Mouse (Mus musculus) adrenal gland, postnatal 14 days (tissue): Measurements from ENCODE around the gene Cpm. TPM values are rescaled to one million over a fixed set of nuclear protein-coding genes. Genes with fewer than 3 reads are reported as not detected.

Experiments
- DNase-seq: peaks from one replicate; pipeline ENCODE4 v3.0.0; 2021; ENCODE audit warnings: mixed read lengths
- total RNA-seq: library from RNA; stranded (reverse); gene quantifications from 2 replicates; pipeline ENCODE4 v1.2.3, GENCODE M21; 2021

Gene Cpm
- total RNA-seq, 1 experiment from 2014 or later: 23.7 TPM

DNA sequence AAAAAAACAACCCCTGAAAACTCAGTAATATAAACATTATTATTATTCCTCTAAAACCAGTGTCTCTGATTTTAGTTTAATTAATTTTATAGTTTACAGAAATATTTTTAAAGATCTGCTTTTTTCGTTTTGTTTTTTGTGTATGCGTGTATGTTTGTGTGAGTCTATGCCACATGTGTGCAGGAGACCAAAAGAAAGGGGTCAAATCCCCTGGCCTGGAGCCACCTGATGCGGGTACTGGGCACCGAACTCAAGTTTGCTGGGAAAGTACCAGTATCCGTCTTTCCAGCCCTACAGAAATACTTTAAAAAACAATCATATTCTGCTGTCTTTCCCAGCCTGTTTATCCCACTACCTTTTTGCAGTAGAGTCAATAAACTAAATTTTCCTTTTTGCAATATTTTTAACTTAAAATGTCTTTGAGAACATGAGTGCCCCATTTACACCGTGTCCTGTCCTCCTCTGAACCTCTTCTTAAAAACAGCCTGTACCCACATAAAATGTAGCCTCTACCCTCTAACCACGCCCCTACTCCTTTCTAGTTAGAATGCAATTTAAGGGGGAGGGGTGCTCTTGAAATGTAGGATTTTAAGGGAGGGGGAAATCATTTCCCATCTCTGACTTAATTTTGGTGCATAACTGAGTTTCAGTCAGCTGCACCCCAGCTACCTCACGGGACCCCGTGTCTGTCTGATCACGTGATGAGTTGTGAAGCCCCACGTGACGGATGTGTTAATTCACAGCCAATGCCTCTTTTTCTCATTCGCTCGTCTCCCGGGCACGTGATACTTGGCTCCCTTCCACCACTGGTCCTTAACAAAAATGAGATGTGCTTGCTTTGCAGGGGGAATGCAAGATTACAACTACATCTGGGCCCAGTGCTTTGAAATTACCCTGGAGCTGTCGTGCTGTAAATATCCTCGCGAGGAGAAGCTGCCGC lies 46.1 kb downstream of the Cpm start:
- DNase-seq: peak; percentile 72

GRCm38 (mm10) chr10:117676036-117676643 lies 46.8 kb downstream of the Cpm start:
- peak; percentile 47 for DNase-seq

DNA sequence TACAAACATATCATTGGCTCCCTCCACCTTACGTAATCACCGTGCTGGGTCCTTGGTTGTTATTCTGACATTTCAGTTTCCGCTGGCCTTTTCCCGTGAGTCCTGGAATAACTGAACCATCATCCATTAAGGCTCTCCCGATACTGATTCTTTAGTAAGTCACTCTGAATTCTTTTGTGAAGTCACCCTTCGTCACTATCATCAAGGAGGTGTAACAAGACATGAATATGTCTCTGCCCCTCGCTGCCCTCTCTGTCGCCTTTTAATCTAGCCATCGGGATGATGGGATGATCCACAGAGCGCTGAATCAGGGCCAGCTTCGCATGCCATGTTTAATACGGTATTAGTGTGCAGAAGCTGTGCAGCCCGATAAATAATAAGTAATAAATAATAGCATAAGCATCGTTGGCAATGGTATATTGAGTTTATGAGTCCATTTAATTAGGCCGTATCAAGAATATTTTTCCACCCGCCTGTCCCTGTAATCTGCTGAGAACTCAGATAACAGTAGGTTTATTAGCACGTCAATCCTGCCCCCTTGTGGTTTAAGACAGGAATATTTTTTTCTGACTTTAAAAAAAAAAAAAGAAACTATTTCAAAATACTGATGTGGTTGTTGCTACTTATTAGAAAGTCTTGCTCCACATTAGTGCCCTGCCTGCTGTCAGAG lies 47.5 kb downstream of the Cpm start:
- peak; percentile 38 for DNase-seq

GRCm38 (mm10) chr10:117677494-117678236 lies 48.4 kb downstream of the Cpm start:
- DNase-seq: peak; percentile 45

GRCm38 (mm10) chr10:117678357-117678756 lies 49.1 kb downstream of the Cpm start:
- DNase-seq: no peak

DNA sequence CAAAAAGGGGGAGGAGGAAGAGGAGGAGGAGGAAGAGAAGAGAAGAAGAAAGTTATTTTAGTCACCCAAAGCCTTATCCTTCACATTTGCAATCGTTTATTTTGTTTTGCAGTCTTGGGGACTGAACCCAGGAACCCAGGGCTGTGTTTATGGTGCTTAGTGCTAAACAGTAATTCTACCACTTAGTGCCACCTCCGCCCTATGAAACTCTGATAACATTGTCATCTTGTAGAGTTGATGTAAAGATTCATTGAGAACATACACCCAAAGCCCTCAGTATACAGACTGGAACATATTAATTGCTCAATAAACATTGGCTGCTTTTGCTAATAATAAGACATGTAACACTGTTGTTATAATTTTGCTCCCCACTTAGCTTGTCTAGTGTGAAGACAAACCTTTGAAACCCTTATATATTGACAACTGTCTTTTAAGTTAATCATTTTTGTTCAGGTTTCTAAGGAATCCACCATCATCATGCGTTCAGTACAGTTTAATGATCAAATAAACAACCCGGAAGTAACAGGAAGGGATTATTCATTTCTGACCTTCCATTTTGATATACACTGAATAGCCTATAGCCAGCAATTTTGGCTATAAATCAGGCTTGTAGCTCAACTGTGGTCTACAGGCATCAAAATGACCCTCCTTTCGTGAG lies 49.9 kb downstream of the Cpm start:
- DNase-seq: no peak

GRCm38 (mm10) chr10:117679963-117680473 lies 50.7 kb downstream of the Cpm start:
- no peak for DNase-seq

GRCm38 (mm10) chr10:117680868-117681513 lies 51.7 kb downstream of the Cpm start:
- no peak for DNase-seq

DNA sequence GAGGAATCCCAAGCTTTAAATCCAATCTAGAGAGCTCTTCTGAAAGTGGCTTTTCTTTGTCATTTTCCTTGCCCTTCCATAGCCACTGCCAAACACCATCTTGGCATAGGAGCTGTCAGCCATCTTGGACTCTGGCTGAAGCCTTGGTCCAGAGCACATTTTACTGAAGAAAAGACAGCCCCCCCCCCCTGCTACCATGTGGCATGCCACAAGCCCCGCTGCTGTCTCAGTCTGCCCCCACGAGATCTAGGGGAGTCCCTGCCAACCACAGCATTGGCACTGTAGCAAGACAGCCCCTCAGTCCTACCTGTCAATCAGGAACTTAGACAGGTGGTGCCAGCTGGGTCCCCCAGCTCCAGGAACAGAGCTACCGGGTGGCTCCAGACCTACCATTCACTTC lies 52.2 kb downstream of the Cpm start:
- DNase-seq: no peak

DNA sequence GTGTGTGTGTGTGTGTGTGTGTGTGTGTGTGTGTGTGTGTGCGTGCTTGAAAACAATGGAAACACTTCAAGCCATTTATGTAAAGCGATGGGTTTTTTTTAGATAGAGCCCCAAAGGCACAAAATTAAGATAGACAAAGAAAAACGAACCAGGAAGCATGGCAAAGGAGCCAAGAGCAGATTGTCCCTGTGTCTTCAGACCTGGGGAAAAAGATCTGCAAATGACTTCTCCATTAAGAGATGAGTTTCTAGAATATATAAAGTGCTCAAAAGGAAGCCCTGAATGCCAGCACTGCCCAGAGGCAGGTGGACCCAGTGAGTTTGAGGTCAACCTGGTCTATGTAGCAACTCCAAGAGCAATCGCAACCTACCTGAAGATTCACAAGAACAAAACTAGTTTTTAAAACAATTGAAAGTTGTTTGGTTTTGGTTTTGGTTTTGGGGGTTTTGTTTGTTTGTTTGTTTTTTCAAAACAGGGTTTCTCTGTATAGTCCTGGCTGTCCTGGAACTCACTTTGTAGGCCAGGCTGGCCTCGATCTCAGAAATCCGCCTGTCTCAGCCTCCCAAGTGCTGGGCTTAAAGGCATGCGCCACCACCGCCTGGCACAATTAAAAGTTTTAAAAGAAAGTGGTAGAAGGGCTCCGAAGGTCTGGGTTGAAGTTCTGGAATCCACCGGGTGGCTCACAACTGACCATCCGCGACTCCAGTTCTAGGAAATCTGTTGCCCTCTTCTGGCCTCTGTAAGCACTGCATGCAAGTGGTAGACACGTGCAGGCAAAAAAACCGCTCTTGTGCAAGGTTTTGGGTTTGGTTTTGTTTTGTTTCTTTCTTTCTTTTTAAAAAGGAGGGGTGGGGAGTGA lies 52.9 kb downstream of the Cpm start:
- DNase-seq: peak; percentile 67

DNA sequence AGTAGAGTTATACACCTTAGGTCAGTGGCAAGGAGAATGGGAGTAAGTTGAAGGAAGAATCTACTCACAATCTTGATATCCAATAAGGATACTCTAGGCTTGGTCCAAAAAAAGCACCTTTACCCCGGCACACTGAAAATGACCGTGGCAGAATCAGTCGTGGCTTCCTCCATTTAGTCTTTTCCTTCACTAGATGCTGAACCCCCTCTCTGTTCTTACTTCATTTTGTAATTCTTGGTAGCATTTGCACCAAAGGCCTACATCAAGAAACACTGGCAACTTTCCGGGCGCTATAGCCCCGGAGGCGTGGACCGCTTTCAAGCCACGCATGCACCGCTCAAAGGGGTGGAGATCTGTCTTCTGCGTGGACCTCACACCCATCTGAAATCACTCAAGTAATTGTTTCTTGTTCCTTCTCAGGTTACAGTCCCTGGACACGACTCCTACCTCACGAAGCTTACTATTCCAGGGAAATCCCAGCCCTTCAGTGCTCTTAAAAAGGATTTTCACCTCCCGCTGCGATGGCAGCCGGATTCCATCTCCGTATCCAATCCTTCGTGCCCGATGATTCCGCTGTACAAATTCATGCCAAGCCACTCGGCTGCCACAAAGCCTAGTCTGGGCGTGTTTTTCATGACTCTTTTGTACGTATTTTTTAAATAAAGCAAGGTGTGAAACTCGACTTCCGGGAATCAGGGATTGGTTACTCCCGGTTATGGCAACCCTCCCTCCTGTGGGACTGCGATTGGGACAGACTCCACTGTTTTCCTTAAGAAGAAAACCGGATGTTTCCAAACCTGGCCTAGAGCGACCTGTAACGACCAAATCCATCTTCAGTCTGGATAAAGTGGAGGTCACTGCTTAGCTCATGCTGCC lies 53.8 kb downstream of the Cpm start:
- no peak for DNase-seq

DNA sequence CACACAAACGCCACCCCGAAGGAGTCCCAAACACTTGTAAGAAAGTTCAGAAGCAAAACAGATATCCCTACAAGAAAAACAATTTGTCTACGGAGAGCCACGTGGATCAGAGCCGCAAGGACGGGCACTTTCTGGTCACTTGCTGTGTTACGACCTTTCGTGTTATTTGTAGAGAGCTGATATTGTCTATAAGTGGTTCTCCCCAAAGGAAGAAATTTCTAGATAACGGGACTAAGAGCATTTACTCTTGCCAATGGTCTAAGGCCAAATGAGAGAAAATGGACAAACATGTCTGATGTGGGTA lies 54.4 kb downstream of the Cpm start:
- DNase-seq: no peak

- no peak for DNase-seq
These were observed 55.2 kb downstream of the Cpm start for GRCm38 (mm10) chr10:117684298-117685170.

GRCm38 (mm10) chr10:117685171-117685848 lies 56.0 kb downstream of the Cpm start:
- DNase-seq: no peak

DNA sequence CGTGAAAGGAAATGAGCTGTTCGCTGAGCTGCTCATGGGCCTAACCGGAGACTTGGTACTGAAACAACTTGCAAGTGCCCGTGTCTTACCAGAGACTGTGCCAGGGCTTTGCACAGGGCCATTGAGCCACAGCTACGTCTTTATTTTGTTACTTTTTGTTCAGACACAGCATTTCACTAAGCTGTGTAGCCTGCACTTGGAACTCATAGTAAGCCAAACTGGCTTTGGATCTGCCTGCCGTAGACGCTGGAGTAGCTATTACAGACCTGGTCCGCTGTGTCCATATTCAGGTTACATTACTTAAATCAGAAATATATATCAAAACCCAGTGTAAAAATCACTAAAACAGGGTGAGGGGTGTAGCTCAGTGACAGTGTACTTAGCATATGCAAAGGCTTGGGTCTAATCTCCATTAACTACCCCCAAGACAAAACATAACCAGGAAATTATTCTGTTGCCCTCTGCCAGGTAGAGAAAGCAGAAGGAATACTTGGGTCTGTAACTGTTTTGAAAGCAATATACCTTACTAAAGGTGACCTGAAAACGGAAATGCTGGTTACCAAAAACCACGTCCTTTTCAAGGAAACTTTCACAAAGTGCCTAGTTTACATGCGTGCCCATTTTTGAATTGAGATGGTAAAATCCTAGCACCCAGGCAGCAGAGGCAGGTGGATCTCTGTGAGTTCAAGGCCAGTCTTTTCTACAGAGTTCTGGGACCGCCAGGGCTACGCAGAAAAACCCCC lies 56.7 kb downstream of the Cpm start:
- DNase-seq: no peak

DNA sequence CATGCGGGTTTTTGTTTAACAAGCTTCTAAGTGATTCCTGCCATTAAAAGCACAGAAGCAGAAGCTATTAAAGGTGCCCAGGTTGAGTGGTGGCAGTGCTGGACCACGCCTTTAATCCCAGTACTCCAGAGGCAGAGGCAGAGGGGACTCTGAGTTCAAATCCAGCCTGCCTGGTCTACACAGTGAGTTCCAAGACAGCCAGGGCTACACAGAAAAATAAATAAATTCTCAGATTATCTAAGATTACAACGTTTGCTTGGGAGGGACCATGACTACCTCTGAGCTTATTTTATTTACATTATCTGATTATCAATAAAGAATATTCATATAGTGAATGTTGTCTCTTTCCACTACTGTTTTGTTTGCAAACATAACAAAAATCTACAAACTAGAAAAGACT lies 57.7 kb downstream of the Cpm start:
- DNase-seq: no peak

DNA sequence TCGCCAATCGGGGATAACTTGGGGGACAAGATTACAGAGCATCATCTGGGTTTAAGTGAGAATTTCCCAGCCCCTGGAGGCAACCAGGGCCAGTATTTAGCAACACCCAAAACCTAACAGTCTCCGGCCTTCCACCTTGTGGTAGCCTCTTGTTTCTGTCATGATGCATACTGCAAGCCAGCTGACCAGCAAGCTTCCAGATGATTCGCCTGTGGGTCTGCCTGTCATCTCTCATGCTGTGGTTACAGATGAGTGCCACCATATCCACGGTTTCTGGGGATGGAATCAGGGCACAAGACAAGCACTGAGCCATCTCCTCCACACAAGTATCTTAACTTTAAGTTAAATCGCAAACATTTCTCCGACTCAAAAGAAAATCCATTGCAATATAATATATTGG lies 58.3 kb downstream of the Cpm start:
- DNase-seq: peak; percentile 31
